Mouse (Mus musculus): ENCODE data around the gene Slc38a1.

DNA sequence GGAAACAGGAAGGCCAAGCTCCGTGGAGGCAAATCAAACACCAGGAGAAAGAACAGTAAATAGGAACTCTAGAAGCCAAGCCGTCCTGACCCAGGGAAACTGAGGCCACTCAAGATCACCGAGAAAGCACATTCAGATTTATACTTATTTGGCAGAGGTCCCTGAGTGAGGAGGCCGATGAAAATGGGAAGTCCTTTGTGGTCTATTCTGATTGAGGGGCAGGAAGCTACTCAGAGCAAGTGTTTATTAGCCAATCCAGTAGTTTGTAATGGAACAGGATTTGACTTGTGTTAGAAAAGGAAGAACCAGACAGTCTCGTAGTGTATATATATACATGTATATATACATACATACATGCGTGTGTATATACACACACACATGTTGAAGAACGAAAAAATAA is 48.8 kb downstream of the Slc38a1 start:
- TF ChIP-seq CTCF (IDR thresholded peaks at IDR 0.05; ENCODE audit: insufficient read depth, low read depth, low read length) (no peak), POLR2A (IDR thresholded peaks at IDR 0.05; ENCODE audit: insufficient read depth, low read depth, low read length) (no peak)

Measured in olfactory bulb, adult 2 months (tissue).